Mouse (Mus musculus) testis, adult 2 months (tissue): ENCODE data around the gene Mxd4. TPM values are rescaled to one million over a fixed set of nuclear protein-coding genes. Genes with fewer than 3 reads are reported as not detected.

Experiments
- H3K27ac ChIP-seq: fragments of 200-500 bp; 2 replicates; pipeline ENCODE4 v1.5.1; 2012; ENCODE audit warnings: low read depth, low read length; ENCODE audit not compliant: control insufficient read depth, insufficient read depth
- H3K27me3 ChIP-seq: fragments of 200-500 bp; 2 replicates; pipeline ENCODE4 v1.6.1; 2012; ENCODE audit warnings: mild to moderate bottlenecking, low read length, moderate library complexity; ENCODE audit not compliant: control insufficient read depth, insufficient read depth
- H3K36me3 ChIP-seq: fragments of 200-500 bp; 2 replicates; pipeline ENCODE4 v1.6.1; 2012; ENCODE audit warnings: mild to moderate bottlenecking, low read length; ENCODE audit not compliant: control insufficient read depth, insufficient read depth
- H3K4me1 ChIP-seq: fragments of 200-500 bp; 2 replicates; pipeline ENCODE4 v1.6.1; 2012; ENCODE audit warnings: low read length; ENCODE audit not compliant: control insufficient read depth, insufficient read depth
- H3K4me3 ChIP-seq: fragments of 200-500 bp; 2 replicates; pipeline ENCODE4 v1.5.1; 2012; ENCODE audit warnings: low read depth, mild to moderate bottlenecking, low read length, moderate library complexity, mixed read lengths; ENCODE audit not compliant: control insufficient read depth
- CTCF ChIP-seq: fragments of 200-500 bp; IDR thresholded peaks from 2 replicates; pipeline ENCODE4 v1.5.1; 2012; ENCODE audit warnings: low read depth, mild to moderate bottlenecking, inconsistent platforms, low read length, moderate library complexity; ENCODE audit not compliant: control insufficient read depth, insufficient read depth, insufficient replicate concordance
- POLR2A ChIP-seq: fragments of 200-500 bp; IDR thresholded peaks from 2 replicates; pipeline ENCODE4 v1.6.1; 2012; ENCODE audit warnings: low read depth, mild to moderate bottlenecking, inconsistent platforms, low read length, moderate library complexity; ENCODE audit not compliant: control insufficient read depth
- polyA plus RNA-seq: library from polyadenylated mRNA; depleted of rRNA; stranded (reverse); fragments of >200 nt; gene quantifications from 2 replicates; pipeline ENCODE4 v1.2.3, GENCODE M21; 2012

Mxd4 gene
- polyA plus RNA-seq, 1 experiment, result 137 TPM

- Histone ChIP-seq H3K4me3 (no peak overlapping the region), H3K36me3 (no peaks in the 10 kb centered on the region), H3K27ac (no peak overlapping the region), H3K4me1 (no peaks in the 10 kb centered on the region), H3K27me3 (no peaks in the 10 kb centered on the region)
- TF ChIP-seq CTCF (no peak), POLR2A (no peak)
Measured at GRCm38 (mm10) chr5:34230599-34231485, 43.3 kb upstream of the Mxd4 start.

GRCm38 (mm10) chr5:34229503-34229902, 42.0 kb upstream of the Mxd4 start:
- Histone ChIP-seq H3K4me1 (no peaks in the 10 kb centered on the region), H3K36me3 (no peaks in the 10 kb centered on the region), H3K27ac (no peak overlapping the region), H3K4me3 (no peak overlapping the region), H3K27me3 (no peaks in the 10 kb centered on the region)
- no peak for TF ChIP-seq POLR2A
- TF ChIP-seq CTCF, result no peak

- Histone ChIP-seq H3K27ac (no peak overlapping the region), H3K36me3 (no peaks in the 10 kb centered on the region), H3K27me3 (no peaks in the 10 kb centered on the region), H3K4me3 (no peak overlapping the region), H3K4me1 (no peaks in the 10 kb centered on the region)
- TF ChIP-seq CTCF, result no peak
- no peak for TF ChIP-seq POLR2A
Measured at GRCm38 (mm10) chr5:34225516-34225915, 38.0 kb upstream of the Mxd4 start.

- no peak overlapping the region for H3K27ac ChIP-seq
- no peaks in the 10 kb centered on the region for H3K27me3 ChIP-seq
- no peak for TF ChIP-seq CTCF
- no peak for TF ChIP-seq POLR2A
- no peak overlapping the region for H3K4me3 ChIP-seq
- no peaks in the 10 kb centered on the region for H3K36me3 ChIP-seq
- no peaks in the 10 kb centered on the region for H3K4me1 ChIP-seq
Measured at GRCm38 (mm10) chr5:34224515-34224914, 37.0 kb upstream of the Mxd4 start.

GRCm38 (mm10) chr5:34220001-34220400, 32.5 kb upstream of the Mxd4 start:
- H3K4me1 ChIP-seq, result no peaks in the 10 kb centered on the region
- no peaks in the 10 kb centered on the region for H3K27me3 ChIP-seq
- no peak overlapping the region for H3K27ac ChIP-seq
- no peaks in the 10 kb centered on the region for H3K36me3 ChIP-seq
- H3K4me3 ChIP-seq, result no peak overlapping the region
- TF ChIP-seq POLR2A (no peak), CTCF (no peak)

GRCm38 (mm10) chr5:34218672-34219071, 31.2 kb upstream of the Mxd4 start:
- TF ChIP-seq CTCF, result no peak
- no peak for TF ChIP-seq POLR2A
- Histone ChIP-seq H3K27me3 (no peaks in the 10 kb centered on the region), H3K4me1 (no peaks in the 10 kb centered on the region), H3K4me3 (no peak overlapping the region), H3K36me3 (no peaks in the 10 kb centered on the region), H3K27ac (no peak overlapping the region)

GRCm38 (mm10) chr5:34217756-34218155, 30.2 kb upstream of the Mxd4 start:
- Histone ChIP-seq H3K4me1 (no peaks in the 10 kb centered on the region), H3K4me3 (no peak overlapping the region), H3K27ac (no peak overlapping the region), H3K27me3 (no peaks in the 10 kb centered on the region), H3K36me3 (no peaks in the 10 kb centered on the region)
- no peak for TF ChIP-seq POLR2A
- no peak for TF ChIP-seq CTCF

GRCm38 (mm10) chr5:34216025-34216424, 28.5 kb upstream of the Mxd4 start:
- no peaks in the 10 kb centered on the region for H3K27me3 ChIP-seq
- H3K36me3 ChIP-seq, result no peaks in the 10 kb centered on the region
- no peak for TF ChIP-seq CTCF
- no peak for TF ChIP-seq POLR2A
- no peak overlapping the region for H3K4me3 ChIP-seq
- H3K4me1 ChIP-seq, result no peaks in the 10 kb centered on the region
- H3K27ac ChIP-seq, result no peak overlapping the region
